ENCODE assay signal across 8 mouse cellular contexts in genomic region chr3:121170631-121171030, GRCm38 (mm10). TPM values are rescaled to one million over a fixed set of nuclear protein-coding genes. Genes with fewer than 3 reads are reported as not detected.
DNase-seq lines count a peak whose midpoint lies in the region; ATAC-seq and TF ChIP-seq lines count a peak whose summit lies in the region.

No protein-coding gene starts in this region.

- no peaks in the 10 kb centered on the region for H3K27me3 ChIP-seq in neural tube, embryonic 11.5 days (ENCODE audit: control insufficient read depth, insufficient read depth, low read length)
- H3K27me3 ChIP-seq in liver, embryonic 14.5 days (ENCODE audit: control insufficient read depth, insufficient read depth, low read length), result no peaks in the 10 kb centered on the region

- H3K4me2 ChIP-seq in neural tube, embryonic 11.5 days (ENCODE audit: low read depth), result peak overlapping the region; percentile 72; the same call in 1 of the 2 replicates
- peak overlapping the region; percentile 73 for H3K4me2 ChIP-seq in liver, embryonic 14.5 days (ENCODE audit: low read depth)

- no peak overlapping the region for H3K4me3 ChIP-seq in neural tube, embryonic 11.5 days (ENCODE audit: low read depth, low read length)
- H3K4me3 ChIP-seq in liver, embryonic 14.5 days (ENCODE audit: insufficient read depth in 1 of 2, low read depth in 2 of 2, low read length in 2 of 2), result peak overlapping the region in 1 of 2 experiments; percentile 67; a peak in 1 of 4 replicates

- no peak for TF ChIP-seq CTCF in liver, embryonic 14.5 days (IDR thresholded peaks at IDR 0.05; ENCODE audit: low read depth)

- no peak for TF ChIP-seq EP300 in liver, embryonic 14.5 days (IDR thresholded peaks at IDR 0.05; ENCODE audit: low read depth)

- ATAC-seq in neural tube, embryonic 11.5 days (ENCODE audit: insufficient read depth, low FRiP score, low TSS enrichment), result 0 out of 2 replicates have a peak, but pooled peaks have one; percentile 8
- ATAC-seq in liver, embryonic 14.5 days (ENCODE audit: insufficient read depth), result no peak

- no peak overlapping the region for H3K9ac ChIP-seq in neural tube, embryonic 11.5 days (ENCODE audit: low read length)
- peak overlapping the region; percentile 71; the same call in 1 of the 2 replicates for H3K9ac ChIP-seq in liver, embryonic 14.5 days (replicated peaks)

- H3K27ac ChIP-seq in neural tube, embryonic 11.5 days (ENCODE audit: low read depth, low read length), result no peak overlapping the region
- H3K27ac ChIP-seq in liver, embryonic 14.5 days, result no peak overlapping the region

- no peaks in the 10 kb centered on the region for H3K4me1 ChIP-seq in neural tube, embryonic 11.5 days (ENCODE audit: control insufficient read depth, insufficient read depth, low read length)
- H3K4me1 ChIP-seq in liver, embryonic 14.5 days (replicated peaks; ENCODE audit: control insufficient read depth in 2 of 2, insufficient read depth in 2 of 2, low read length in 1 of 2), result peaks cover 27 to 30% of the 10 kb centered on the region in 2 experiments

- 60% methylated on average over 7 of the region's 7 CpGs for WGBS in neural tube, embryonic 11.5 days
- WGBS in liver, embryonic 14.5 days (ENCODE audit: insufficient replicate concordance), result 32% methylated on average over 7 of the region's 7 CpGs

- DNase-seq in embryo, embryonic 10 days (ENCODE audit: low spot score), result peak; percentile 10
- DNase-seq in embryo, embryonic 10.5 days (ENCODE audit: low spot score), result no peak
- no peak for DNase-seq in neural tube, embryonic 11.5 days (ENCODE audit: low spot score)
- DNase-seq in neural tube, embryonic 10.5 days (ENCODE audit: extremely low spot score, low spot score), result no peak
- DNase-seq in liver, embryonic 14.5 days (ENCODE audit: low read depth in 3 of 3, low spot score in 3 of 3), result no peak
- no peak for DNase-seq in adrenal gland, postnatal 14 days
- no peak for DNase-seq in spleen, postnatal 14 days (ENCODE audit: low spot score in 2 of 2)
- no peak for DNase-seq in kidney, adult 11 months

- H3K9me3 ChIP-seq in neural tube, embryonic 11.5 days (ENCODE audit: control insufficient read depth, low read length), result no peaks in the 10 kb centered on the region
- no peaks in the 10 kb centered on the region for H3K9me3 ChIP-seq in liver, embryonic 14.5 days (ENCODE audit: control insufficient read depth, low read length)

- no peaks in the 10 kb centered on the region for H3K36me3 ChIP-seq in neural tube, embryonic 11.5 days (ENCODE audit: control insufficient read depth, insufficient read depth, low read length)
- no peaks in the 10 kb centered on the region for H3K36me3 ChIP-seq in liver, embryonic 14.5 days (replicated peaks; ENCODE audit: control insufficient read depth, insufficient read depth, low read depth)

RNA-seq across cellular contexts. Expression of gene Rwdd3, which starts 0.9 kb away (rescaled TPM):
- 2.6 and 4.5 TPM in 2 replicates for polyA plus RNA-seq in neural tube, embryonic 11.5 days (2014; fragmentation: Nextera tagmentation; extraction: Ambion mirVana)
- polyA plus RNA-seq in liver, embryonic 14.5 days (2012; rRNA removed), result 0.79 and 1.1 TPM in 2 replicates
- polyA plus RNA-seq in liver, embryonic 14.5 days (2014; fragmentation: Nextera tagmentation; extraction: Ambion mirVana), result 1.3 and 1.7 TPM in 2 replicates
- total RNA-seq in adrenal gland, postnatal 14 days (2021), result 11.4 and 13.9 TPM in 2 replicates
